In the genomic region with DNA sequence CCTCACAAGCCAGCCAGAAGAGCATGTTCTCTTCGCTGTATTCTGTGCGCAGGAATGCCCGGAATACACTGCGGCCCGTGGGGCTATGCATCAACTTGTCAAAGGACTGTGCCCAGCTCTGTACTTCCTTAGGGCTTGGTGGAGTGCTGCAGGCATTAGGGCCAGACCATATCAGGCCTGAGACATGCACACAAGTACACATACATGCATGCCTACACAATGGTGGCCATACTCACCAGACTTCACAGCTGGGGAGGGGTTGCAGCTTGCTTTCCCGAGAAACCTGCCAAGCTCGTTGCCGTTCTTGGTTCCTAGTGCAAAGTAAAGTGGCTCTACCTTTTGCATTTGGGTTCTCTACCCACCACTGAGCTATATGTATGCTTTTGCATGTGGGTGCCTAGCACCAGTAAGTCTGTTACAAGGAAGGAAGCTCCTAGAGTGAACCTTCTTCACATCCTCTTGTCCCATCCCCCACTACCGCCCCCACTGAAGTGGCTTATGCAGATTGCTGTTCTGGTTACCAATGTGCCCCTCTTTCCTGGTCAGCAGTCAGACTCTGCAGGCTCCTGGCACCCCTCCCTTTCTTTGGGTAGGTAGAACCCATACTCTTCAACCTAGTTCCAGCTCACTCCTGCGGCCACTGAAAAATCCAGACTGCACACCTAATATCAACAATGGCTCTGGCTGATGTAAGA, we compare ENCODE assay signal across 1 mouse cellular context.
TF ChIP-seq lines count a peak whose summit lies in the region.

No protein-coding gene starts in this region.

TF ChIP-seq in CH12.LX, 34 proteins besides CTCF, POLR2A, EP300 and RAD21 (continued from another document):
- no peak for TF ChIP-seq SMC3 (IDR thresholded peaks at IDR 0.05; ENCODE audit: low read depth, low read length)
- TF ChIP-seq MAZ (IDR thresholded peaks at IDR 0.05; ENCODE audit: low read depth, low read length) = no peak
- no peak for TF ChIP-seq JUN (IDR thresholded peaks at IDR 0.05; ENCODE audit: insufficient read depth, low read depth, low read length)
TF ChIP-seq in CH12.LX: peak in this region for 0.
